Mouse (Mus musculus): ENCODE measurements around the gene Elf4.

Elf4 gene

DNA sequence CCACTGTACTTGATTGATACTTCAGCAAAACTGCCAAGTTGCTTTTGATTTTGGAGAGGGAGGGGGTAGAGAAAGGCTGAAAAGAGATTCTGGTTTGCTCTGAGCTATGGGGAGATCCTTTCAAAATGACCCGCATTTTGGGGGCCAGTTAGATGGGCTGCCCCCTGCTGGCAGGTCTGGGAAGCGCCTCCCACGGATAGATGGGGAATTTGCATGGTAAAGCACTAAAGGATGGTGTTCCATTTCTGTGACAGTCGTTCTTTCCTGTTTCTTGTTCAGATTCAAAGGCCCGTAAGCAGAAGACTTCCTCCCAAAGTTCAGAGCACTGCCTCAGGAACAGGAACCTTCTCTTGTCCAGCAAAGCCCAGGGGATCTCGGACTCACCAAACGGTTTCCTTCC lies 79.3 kb downstream of the Elf4 start:
- DNase-seq (ENCODE audit: extremely low spot score), result peak; percentile 48

DNA sequence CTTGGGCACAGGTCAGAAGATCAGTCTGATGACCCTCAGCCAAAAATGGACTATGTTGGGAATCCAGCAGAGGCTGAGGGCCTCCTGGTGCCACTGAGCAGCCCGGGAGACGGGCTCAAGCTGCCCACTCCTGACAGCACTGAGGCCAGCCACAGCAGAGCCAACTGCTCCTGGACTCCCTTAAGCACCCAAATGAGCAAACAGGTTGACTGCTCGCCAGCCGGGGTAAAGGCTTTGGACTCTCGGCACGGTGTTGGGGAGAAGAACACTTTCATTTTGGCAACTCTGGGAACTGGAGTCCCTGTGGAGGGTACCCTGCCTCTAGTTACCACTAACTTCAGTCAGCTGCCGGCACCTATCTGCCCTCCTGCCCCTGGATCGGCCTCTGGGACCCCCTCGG lies 95.1 kb downstream of the Elf4 start:
- no peak for DNase-seq (ENCODE audit: extremely low spot score)

DNA sequence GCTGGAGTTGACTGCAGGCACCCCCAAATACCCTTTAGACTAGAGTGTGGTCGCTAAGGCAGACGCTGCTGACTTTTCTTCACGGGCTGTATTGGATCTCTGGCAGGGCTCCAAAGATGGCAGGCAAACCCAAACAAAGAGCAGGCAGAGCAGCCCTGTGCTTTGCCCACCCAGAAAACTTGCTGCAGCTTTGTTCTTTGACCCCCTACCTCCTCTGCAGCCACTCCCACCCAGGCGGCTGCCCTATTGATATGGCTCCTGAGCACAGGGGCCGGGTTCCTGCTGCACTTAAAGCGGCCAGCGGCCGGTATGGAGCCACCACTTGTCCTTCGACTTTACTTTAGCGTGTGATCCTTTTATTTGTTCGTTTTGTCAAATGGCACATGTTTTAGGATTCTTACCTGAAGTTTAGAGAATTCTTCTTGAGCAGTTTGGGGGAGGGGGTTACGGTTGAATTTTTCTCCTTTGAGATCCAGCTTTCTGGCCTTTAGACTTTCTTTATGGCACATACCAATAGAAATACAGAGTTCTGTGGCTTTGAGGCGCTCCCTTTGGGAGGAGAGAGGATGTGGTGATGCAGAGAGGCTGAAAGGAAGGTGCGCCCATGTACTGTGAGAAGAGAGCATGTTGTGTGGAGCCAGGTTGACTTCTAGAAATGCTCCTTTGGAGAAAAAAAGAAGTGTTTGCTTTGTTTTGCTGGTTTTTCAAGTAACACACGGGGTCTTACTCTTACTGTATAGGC lies 96.9 kb downstream of the Elf4 start:
- peak; percentile 1 for DNase-seq (ENCODE audit: extremely low spot score)
